In the genomic region with DNA sequence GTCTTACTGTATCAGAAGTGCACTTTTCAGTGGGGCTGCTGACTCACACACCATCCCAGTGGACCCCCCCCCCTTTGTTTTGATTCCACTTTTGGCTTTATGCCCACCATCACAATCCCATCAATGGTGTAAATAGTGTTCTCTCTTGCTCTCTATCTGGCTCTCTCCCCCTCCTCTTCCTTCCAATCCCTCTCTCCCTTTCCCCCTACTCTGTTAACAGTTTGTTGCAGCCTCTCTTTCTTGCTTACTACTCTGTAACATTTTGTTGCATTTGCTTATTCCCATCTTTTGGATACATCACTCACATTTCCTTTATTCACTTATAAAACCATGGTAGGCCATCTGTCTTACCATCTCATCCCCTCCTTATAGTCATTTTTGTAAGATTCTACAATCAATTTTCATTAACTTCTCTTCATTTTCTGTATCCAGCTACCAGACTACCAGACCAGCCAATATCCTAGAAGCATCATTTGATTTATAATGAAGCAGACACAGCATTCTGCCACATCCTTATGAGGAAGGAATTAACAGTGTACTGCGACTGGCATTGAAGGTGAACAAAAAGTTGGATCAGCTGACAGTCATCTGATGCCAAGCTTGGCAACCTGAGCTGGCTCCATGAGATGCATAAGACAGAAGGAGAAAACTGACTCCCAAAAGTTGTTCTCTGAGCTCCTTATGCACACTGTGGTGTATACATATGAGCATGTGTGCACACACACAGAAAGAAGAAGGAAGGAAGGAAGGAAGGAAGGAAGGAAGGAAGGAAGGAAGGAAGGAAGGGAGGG, we compare ENCODE assay signal across 18 mouse cellular contexts.
DNase-seq lines count a peak whose midpoint lies in the region; ATAC-seq lines count a peak whose summit lies in the region.
"Had no signal": no experiment of that assay in that cellular context is flagged by ENCODE, and none has a peak within 500 bp of the region (broad histone marks: within the 10 kb centered on the region; RNA-seq: fewer than 3 reads in every experiment).

No protein-coding gene starts in this region.

- intact Hi-C loops in left cerebral cortex, postnatal 25 days (cut with DNase I), result no loop called here

- no peak overlapping the region for H3K4me2 ChIP-seq in forebrain, embryonic 14.5 days (ENCODE audit: low read length)
- no peak overlapping the region for H3K4me2 ChIP-seq in forebrain, embryonic 11.5 days (ENCODE audit: low read depth, low read length, severe bottlenecking)
- no peak overlapping the region for H3K4me2 ChIP-seq in neural tube, embryonic 13.5 days
- H3K4me2 ChIP-seq: heart, embryonic 13.5 days; hindbrain, embryonic 15.5 days had no signal

- no peak overlapping the region for H3K27ac ChIP-seq in forebrain, embryonic 14.5 days (ENCODE audit: low read depth, low read length)
- H3K27ac ChIP-seq in forebrain, embryonic 11.5 days (ENCODE audit: low read depth, low read length), result no peak overlapping the region
- no peak overlapping the region; the same call in 1 of the 2 replicates for H3K27ac ChIP-seq in neural tube, embryonic 13.5 days (replicated peaks)
- H3K27ac ChIP-seq: heart, embryonic 13.5 days; hindbrain, embryonic 15.5 days had no signal

- H3K4me1 ChIP-seq in forebrain, embryonic 14.5 days (ENCODE audit: control insufficient read depth, insufficient read depth, low read length), result no peaks in the 10 kb centered on the region
- H3K4me1 ChIP-seq in forebrain, embryonic 11.5 days (replicated peaks; ENCODE audit: control insufficient read depth, insufficient read depth, low read length), result no peaks in the 10 kb centered on the region
- 0 out of 2 replicates have a peak, but pooled peaks cover 6% of the 10 kb centered on the region for H3K4me1 ChIP-seq in neural tube, embryonic 13.5 days (replicated peaks)
- H3K4me1 ChIP-seq: heart, embryonic 13.5 days; hindbrain, embryonic 15.5 days had no signal

- WGBS in forebrain, embryonic 14.5 days, result 51% methylated on average over 1 of the region's 1 CpGs
- 85% methylated on average over 1 of the region's 1 CpGs for WGBS in forebrain, embryonic 11.5 days
- WGBS in neural tube, embryonic 13.5 days, result 74% methylated on average over 1 of the region's 1 CpGs

- no peaks in the 10 kb centered on the region for H3K9me3 ChIP-seq in forebrain, embryonic 14.5 days (replicated peaks; ENCODE audit: control insufficient read depth, low read length)
- H3K9me3 ChIP-seq in forebrain, embryonic 11.5 days (ENCODE audit: control insufficient read depth, low read length), result no peaks in the 10 kb centered on the region
- H3K9me3 ChIP-seq in neural tube, embryonic 13.5 days, result no peaks in the 10 kb centered on the region
- H3K9me3 ChIP-seq: heart, embryonic 13.5 days; hindbrain, embryonic 15.5 days had no signal

- no peak overlapping the region for H3K9ac ChIP-seq in forebrain, embryonic 14.5 days (ENCODE audit: low read length)
- no peak overlapping the region for H3K9ac ChIP-seq in forebrain, embryonic 11.5 days (ENCODE audit: low read length)
- no peak overlapping the region for H3K9ac ChIP-seq in neural tube, embryonic 13.5 days
- H3K9ac ChIP-seq: heart, embryonic 13.5 days; hindbrain, embryonic 15.5 days had no signal

- H3K36me3 ChIP-seq in forebrain, embryonic 14.5 days (ENCODE audit: control insufficient read depth, insufficient read depth, low read length), result no peaks in the 10 kb centered on the region
- no peaks in the 10 kb centered on the region for H3K36me3 ChIP-seq in forebrain, embryonic 11.5 days (ENCODE audit: control insufficient read depth, insufficient read depth, low read length)
- H3K36me3 ChIP-seq in neural tube, embryonic 13.5 days, result no peaks in the 10 kb centered on the region
- H3K36me3 ChIP-seq: G1E; heart, embryonic 13.5 days; hindbrain, embryonic 15.5 days had no signal

- H3K4me3 ChIP-seq in forebrain, embryonic 14.5 days (ENCODE audit: low read depth, low read length), result no peak overlapping the region
- no peak overlapping the region for H3K4me3 ChIP-seq in forebrain, embryonic 11.5 days (ENCODE audit: low read depth, low read length)
- H3K4me3 ChIP-seq in neural tube, embryonic 13.5 days, result no peak overlapping the region
- H3K4me3 ChIP-seq: heart, embryonic 13.5 days; hindbrain, embryonic 15.5 days had no signal

- no peaks in the 10 kb centered on the region for H3K27me3 ChIP-seq in forebrain, embryonic 14.5 days (replicated peaks; ENCODE audit: control insufficient read depth, insufficient read depth, low read length)
- H3K27me3 ChIP-seq in forebrain, embryonic 11.5 days (ENCODE audit: control insufficient read depth, insufficient read depth, low read length), result no peaks in the 10 kb centered on the region
- no peaks in the 10 kb centered on the region for H3K27me3 ChIP-seq in neural tube, embryonic 13.5 days
- H3K27me3 ChIP-seq: heart, embryonic 13.5 days; hindbrain, embryonic 15.5 days had no signal

- ATAC-seq in forebrain, embryonic 14.5 days, result no peak
- no peak for ATAC-seq in forebrain, embryonic 11.5 days (replicated peaks; ENCODE audit: low FRiP score)
- 0 out of 2 replicates have a peak, but pooled peaks have one; percentile 40 for ATAC-seq in neural tube, embryonic 13.5 days (ENCODE audit: low read depth)
- ATAC-seq: CD4-positive, CD25-positive, alpha-beta regulatory T cell, adult 4 months; intestine, embryonic 16.5 days had no signal

- DNase-seq in cerebellum, postnatal 10 days, result peak; percentile 56 to 61
- no peak for DNase-seq in cerebellum, postnatal 36 days
- DNase-seq in forebrain, embryonic 14.5 days (ENCODE audit: low spot score), result peak; percentile 28
- no peak for DNase-seq in forebrain, embryonic 11.5 days (ENCODE audit: low spot score)
- DNase-seq in neural tube, embryonic 10.5 days (ENCODE audit: extremely low spot score, low spot score), result no peak
- no peak for DNase-seq in left cerebral cortex, postnatal 25 days (ENCODE audit: low spot score in 2 of 2)
- DNase-seq: adrenal gland, postnatal 10 days; B cell, adult 2 months; cerebellum, adult 2 months; gastrocnemius, postnatal 36 days; heart, adult 11 months; heart, postnatal 36 days had no signal

Comparison
In these comparisons a context has a peak if more than half of its experiments do, and no peak if none do; other contexts are left out.
1. DNase-seq: peak in cerebellum, postnatal 10 days (2 of 2) and forebrain, embryonic 14.5 days (single experiment); none in cerebellum, postnatal 36 days (0 of 2), forebrain, embryonic 11.5 days (single experiment), neural tube, embryonic 10.5 days (single experiment) and left cerebral cortex, postnatal 25 days (0 of 2).